Mouse (Mus musculus): Measurements from ENCODE around the gene Zfp979. TPM values are rescaled to one million over a fixed set of nuclear protein-coding genes. Genes with fewer than 3 reads are reported as not detected.
"Not testable (repeated sequence)": the region's sequence is repeated elsewhere in the genome, so short reads cannot be mapped to it uniquely, and the experiment has no call there.

Zfp979 gene
- polyA plus RNA-seq, 1 experiment from 2014 or later, result 0.84 TPM

DNA sequence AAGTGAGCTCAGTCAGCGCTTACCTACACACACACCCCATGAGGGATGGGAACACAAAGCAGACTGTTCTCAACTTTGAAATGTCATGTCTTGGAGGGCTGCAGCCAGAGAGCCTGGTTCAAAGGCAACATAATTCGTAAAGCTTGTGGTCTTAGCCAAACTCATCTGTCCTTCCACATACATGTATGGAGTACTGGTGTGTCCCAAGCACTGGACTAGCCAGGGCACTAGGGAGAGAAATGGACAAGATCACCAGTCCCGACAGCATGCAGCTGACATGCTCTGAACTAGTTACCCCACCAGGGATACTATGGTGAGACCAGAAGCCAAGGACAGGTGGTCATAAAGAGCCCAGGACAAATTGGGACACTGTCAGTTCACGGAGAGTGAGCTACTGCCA, 38.5 kb downstream of the Zfp979 start:
- TF ChIP-seq CTCF (IDR thresholded peaks at IDR 0.05; ENCODE audit: low read depth), result no peak
- no peak for TF ChIP-seq EP300 (optimal IDR thresholded peaks at IDR 0.05)
- no peak overlapping the region for H3K4me3 ChIP-seq (ENCODE audit: low read depth, low read length)
- no peaks in the 10 kb centered on the region for H3K36me3 ChIP-seq (ENCODE audit: control insufficient read depth, insufficient read depth, low read length)
- no peak overlapping the region for H3K27ac ChIP-seq (replicated peaks)
- H3K4me1 ChIP-seq (replicated peaks; ENCODE audit: control insufficient read depth, insufficient read depth), result no peaks in the 10 kb centered on the region
- no peaks in the 10 kb centered on the region for H3K9me3 ChIP-seq (ENCODE audit: control insufficient read depth, low read length)
- H3K27me3 ChIP-seq (ENCODE audit: control insufficient read depth, insufficient read depth, low read length), result no peaks in the 10 kb centered on the region
- no peak overlapping the region for H3K9ac ChIP-seq (ENCODE audit: low read length)
- no peak for DNase-seq (ENCODE audit: low spot score)
- H3K4me2 ChIP-seq (replicated peaks; ENCODE audit: low read depth), result no peak overlapping the region
- ATAC-seq (ENCODE audit: low FRiP score, low TSS enrichment), result no peak
- WGBS, result 76% methylated on average over 4 of the region's 4 CpGs

DNA sequence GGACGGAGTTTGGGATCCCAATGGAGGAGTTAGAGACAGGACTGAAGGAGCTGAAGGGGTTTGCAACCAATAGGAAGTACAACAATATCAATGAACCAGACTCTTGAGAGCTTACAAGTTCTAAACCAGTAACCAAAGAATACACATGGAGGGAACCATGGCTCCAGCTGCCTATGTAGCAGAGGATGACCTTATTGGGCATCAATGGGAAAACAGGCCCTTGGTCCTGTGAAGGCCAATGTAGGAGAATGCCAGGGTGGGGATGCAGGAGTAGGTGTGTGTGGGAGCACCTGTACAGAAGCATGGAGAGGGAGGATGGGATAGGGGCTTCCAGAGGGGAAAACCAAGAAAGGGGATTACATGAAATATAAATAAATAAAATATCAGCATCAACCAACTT, 40.4 kb downstream of the Zfp979 start:
- H3K9ac ChIP-seq (ENCODE audit: low read length), result no peak overlapping the region
- H3K27me3 ChIP-seq (ENCODE audit: control insufficient read depth, insufficient read depth, low read length), result no peaks in the 10 kb centered on the region
- no peak for TF ChIP-seq EP300 (optimal IDR thresholded peaks at IDR 0.05)
- no peak for TF ChIP-seq CTCF (IDR thresholded peaks at IDR 0.05; ENCODE audit: low read depth)
- peaks cover 3% of the 10 kb centered on the region; the same call in 1 of the 2 replicates for H3K9me3 ChIP-seq (ENCODE audit: control insufficient read depth, low read length)
- 52% methylated on average over 1 of the region's 1 CpGs for WGBS
- no peak overlapping the region for H3K27ac ChIP-seq (replicated peaks)
- H3K36me3 ChIP-seq (ENCODE audit: control insufficient read depth, insufficient read depth, low read length), result no peaks in the 10 kb centered on the region
- H3K4me2 ChIP-seq (replicated peaks; ENCODE audit: low read depth), result no peak overlapping the region
- no peak overlapping the region for H3K4me3 ChIP-seq (ENCODE audit: low read depth, low read length)
- H3K4me1 ChIP-seq (replicated peaks; ENCODE audit: control insufficient read depth, insufficient read depth), result no peaks in the 10 kb centered on the region
- no peak for DNase-seq (ENCODE audit: low spot score)
- ATAC-seq (ENCODE audit: low FRiP score, low TSS enrichment), result no peak

DNA sequence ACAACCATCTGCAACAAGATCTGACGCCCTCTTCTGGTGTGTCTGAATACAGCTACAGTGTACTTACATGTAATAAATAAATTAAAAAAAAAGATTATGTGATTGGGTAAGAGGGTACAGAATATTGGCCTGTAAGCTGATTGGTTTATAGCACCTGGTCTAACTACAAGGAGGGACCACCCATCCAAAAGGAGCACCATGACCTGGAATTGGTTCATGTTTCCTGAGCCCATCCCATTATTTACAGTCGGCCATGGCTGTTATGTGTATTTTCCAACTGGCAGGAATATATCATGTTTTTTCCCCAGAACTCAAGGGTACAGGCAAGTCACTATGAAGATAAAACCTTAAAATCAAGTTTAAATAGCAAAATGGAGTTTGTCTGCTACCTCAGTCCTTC, 43.5 kb downstream of the Zfp979 start:
- Histone ChIP-seq H3K9me3 (ENCODE audit: control insufficient read depth, low read length) (peaks cover 3% of the 10 kb centered on the region; the same call in 1 of the 2 replicates), H3K9ac (ENCODE audit: low read length) (no peak overlapping the region), H3K27me3 (ENCODE audit: control insufficient read depth, insufficient read depth, low read length) (no peaks in the 10 kb centered on the region), H3K36me3 (ENCODE audit: control insufficient read depth, insufficient read depth, low read length) (no peaks in the 10 kb centered on the region), H3K27ac (replicated peaks) (no peak overlapping the region), H3K4me1 (replicated peaks; ENCODE audit: control insufficient read depth, insufficient read depth) (no peaks in the 10 kb centered on the region), H3K4me3 (ENCODE audit: low read depth, low read length) (no peak overlapping the region), H3K4me2 (replicated peaks; ENCODE audit: low read depth) (no peak overlapping the region)
- TF ChIP-seq EP300 (optimal IDR thresholded peaks at IDR 0.05) (no peak), CTCF (IDR thresholded peaks at IDR 0.05; ENCODE audit: low read depth) (no peak)
- ATAC-seq (ENCODE audit: low FRiP score, low TSS enrichment), result 0 out of 2 replicates have a peak, but pooled peaks have one; percentile 26
- 60% methylated on average over 2 of the region's 2 CpGs for WGBS
- no peak for DNase-seq (ENCODE audit: low spot score)

- Histone ChIP-seq H3K27me3 (ENCODE audit: control insufficient read depth, insufficient read depth, low read length) (no peaks in the 10 kb centered on the region), H3K4me2 (replicated peaks; ENCODE audit: low read depth) (no peak overlapping the region), H3K9me3 (ENCODE audit: control insufficient read depth, low read length) (peaks cover 3% of the 10 kb centered on the region; the same call in 1 of the 2 replicates), H3K27ac (replicated peaks) (no peak overlapping the region), H3K36me3 (ENCODE audit: control insufficient read depth, insufficient read depth, low read length) (no peaks in the 10 kb centered on the region), H3K9ac (ENCODE audit: low read length) (no peak overlapping the region), H3K4me3 (ENCODE audit: low read depth, low read length) (no peak overlapping the region), H3K4me1 (replicated peaks; ENCODE audit: control insufficient read depth, insufficient read depth) (no peaks in the 10 kb centered on the region)
- 46% methylated on average over 1 of the region's 1 CpGs for WGBS
- no peak for TF ChIP-seq EP300 (optimal IDR thresholded peaks at IDR 0.05)
- no peak for TF ChIP-seq CTCF (IDR thresholded peaks at IDR 0.05; ENCODE audit: low read depth)
- ATAC-seq (ENCODE audit: low FRiP score, low TSS enrichment) (no peak), DNase-seq (ENCODE audit: low spot score) (no peak)
These were observed 44.6 kb downstream of the Zfp979 start for GRCm38 (mm10) chr4:147597685-147598084.

- 81% methylated on average over 3 of the region's 3 CpGs for WGBS
- H3K27me3 ChIP-seq (ENCODE audit: control insufficient read depth, insufficient read depth, low read length); H3K9ac ChIP-seq (ENCODE audit: low read length); H3K27ac ChIP-seq (replicated peaks); H3K4me2 ChIP-seq (replicated peaks; ENCODE audit: low read depth); H3K4me1 ChIP-seq (replicated peaks; ENCODE audit: control insufficient read depth, insufficient read depth); H3K36me3 ChIP-seq (ENCODE audit: control insufficient read depth, insufficient read depth, low read length); DNase-seq (ENCODE audit: low spot score); H3K9me3 ChIP-seq (ENCODE audit: control insufficient read depth, low read length); H3K4me3 ChIP-seq (ENCODE audit: low read depth, low read length); ATAC-seq (ENCODE audit: low FRiP score, low TSS enrichment): not testable (repeated sequence)
These were observed 47.7 kb downstream of the Zfp979 start for GRCm38 (mm10) chr4:147594630-147595029.

DNA sequence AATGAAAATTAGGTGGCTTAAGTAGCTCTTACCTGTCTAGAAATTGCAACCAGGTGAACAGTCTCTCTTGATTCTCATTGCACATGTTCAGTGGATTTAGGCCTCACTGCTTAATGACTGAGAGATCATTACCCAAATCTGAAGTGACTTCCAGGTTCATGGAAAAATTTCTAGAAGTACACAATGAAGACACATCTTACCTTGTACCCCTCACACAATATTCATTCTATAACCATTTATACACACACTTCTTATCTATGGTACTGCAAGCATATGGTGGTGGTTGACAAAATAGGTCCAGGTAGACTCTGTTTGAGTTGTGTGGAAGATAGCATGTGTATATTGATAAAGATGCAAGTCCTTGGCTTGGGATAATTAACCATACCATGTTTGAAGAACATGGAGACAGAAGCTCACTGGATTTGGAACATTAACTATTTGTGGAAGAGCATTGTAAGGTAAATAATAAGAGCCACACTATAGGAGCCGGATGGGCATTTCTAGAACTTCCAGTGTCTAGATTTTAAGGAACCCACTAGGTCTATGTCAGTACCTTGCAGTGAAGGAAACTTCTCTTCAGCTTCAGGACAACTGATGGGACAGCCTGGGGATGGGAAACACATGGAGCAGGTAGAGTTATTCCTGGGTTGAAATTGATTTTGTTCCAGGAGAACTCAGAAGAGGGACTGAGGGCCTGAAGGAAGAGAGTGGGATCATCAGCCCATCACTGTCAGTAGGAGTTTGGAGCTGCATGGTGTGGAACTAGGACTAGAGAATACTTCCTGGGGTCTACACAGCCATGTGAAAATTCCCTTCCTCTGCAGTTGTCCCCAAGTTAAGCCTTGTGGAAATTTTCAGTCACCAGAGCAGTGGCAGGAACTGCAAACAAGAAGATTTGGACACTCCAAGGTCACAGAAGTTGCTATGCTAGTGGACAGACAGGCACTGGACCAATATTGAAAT, 55.5 kb downstream of the Zfp979 start:
- ATAC-seq (ENCODE audit: low FRiP score, low TSS enrichment) (0 out of 2 replicates have a peak, but pooled peaks have one; percentile 45), DNase-seq (ENCODE audit: low spot score) (no peak)
- Histone ChIP-seq H3K36me3 (ENCODE audit: control insufficient read depth, insufficient read depth, low read length) (no peaks in the 10 kb centered on the region), H3K27me3 (ENCODE audit: control insufficient read depth, insufficient read depth, low read length) (no peaks in the 10 kb centered on the region), H3K4me3 (ENCODE audit: low read depth, low read length) (no peak overlapping the region), H3K4me1 (replicated peaks; ENCODE audit: control insufficient read depth, insufficient read depth) (no peaks in the 10 kb centered on the region), H3K9me3 (ENCODE audit: control insufficient read depth, low read length) (0 out of 2 replicates have a peak, but pooled peaks cover 5% of the 10 kb centered on the region), H3K4me2 (replicated peaks; ENCODE audit: low read depth) (no peak overlapping the region), H3K27ac (replicated peaks) (no peak overlapping the region), H3K9ac (ENCODE audit: low read length) (no peak overlapping the region)
- TF ChIP-seq CTCF (IDR thresholded peaks at IDR 0.05; ENCODE audit: low read depth), result no peak
- TF ChIP-seq EP300 (optimal IDR thresholded peaks at IDR 0.05), result no peak
- 59% methylated on average over 1 of the region's 1 CpGs for WGBS

DNA sequence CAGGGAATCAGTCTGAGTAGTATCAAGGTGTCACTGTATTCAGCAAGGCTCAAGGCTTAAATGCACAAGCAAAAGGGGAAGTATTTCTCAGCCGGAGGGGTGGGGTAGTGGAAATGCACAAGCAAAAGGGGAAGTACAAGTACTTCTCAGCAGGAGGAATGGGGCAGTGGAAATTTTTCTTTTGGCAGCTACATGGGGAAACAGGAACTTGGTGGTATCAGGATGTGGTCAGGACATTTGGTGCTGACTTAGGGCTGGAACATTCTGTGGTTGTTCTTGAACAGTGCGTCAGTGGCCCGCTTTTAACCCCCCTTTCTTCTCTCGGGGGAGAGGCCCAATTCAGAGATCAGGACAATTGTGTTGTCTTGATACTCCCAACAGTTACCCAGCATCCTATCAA, 62.9 kb downstream of the Zfp979 start:
- not testable (repeated sequence) for H3K27ac ChIP-seq (replicated peaks); H3K27me3 ChIP-seq (ENCODE audit: control insufficient read depth, insufficient read depth, low read length); H3K36me3 ChIP-seq (ENCODE audit: control insufficient read depth, insufficient read depth, low read length); ATAC-seq (ENCODE audit: low FRiP score, low TSS enrichment); H3K4me2 ChIP-seq (replicated peaks; ENCODE audit: low read depth); H3K4me3 ChIP-seq (ENCODE audit: low read depth, low read length); DNase-seq (ENCODE audit: low spot score); H3K9ac ChIP-seq (ENCODE audit: low read length); H3K4me1 ChIP-seq (replicated peaks; ENCODE audit: control insufficient read depth, insufficient read depth); H3K9me3 ChIP-seq (ENCODE audit: control insufficient read depth, low read length)
- WGBS, result 87% methylated on average over 4 of the region's 4 CpGs

- H3K9ac ChIP-seq (ENCODE audit: low read length); ATAC-seq (ENCODE audit: low FRiP score, low TSS enrichment); H3K27ac ChIP-seq (replicated peaks); H3K4me3 ChIP-seq (ENCODE audit: low read depth, low read length); DNase-seq (ENCODE audit: low spot score); H3K4me1 ChIP-seq (replicated peaks; ENCODE audit: control insufficient read depth, insufficient read depth); H3K4me2 ChIP-seq (replicated peaks; ENCODE audit: low read depth); H3K9me3 ChIP-seq (ENCODE audit: control insufficient read depth, low read length); H3K36me3 ChIP-seq (ENCODE audit: control insufficient read depth, insufficient read depth, low read length); H3K27me3 ChIP-seq (ENCODE audit: control insufficient read depth, insufficient read depth, low read length): not testable (repeated sequence)
- WGBS, result 78% methylated on average over 8 of the region's 8 CpGs
These were observed 71.2 kb downstream of the Zfp979 start for GRCm38 (mm10) chr4:147571156-147571555.
